Mouse (Mus musculus) forebrain, embryonic 11.5 days (tissue): Measurements from ENCODE around the gene Ccdc62. TPM values are rescaled to one million over a fixed set of nuclear protein-coding genes. Genes with fewer than 3 reads are reported as not detected.

Source experiments
- microRNA-seq: library from miRNA; unstranded; fragments of <30 nt; microRNA quantifications from one replicate; pipeline ENCODE4, GENCODE M21; 2016; ENCODE audit not compliant: insufficient number of aligned reads
- polyA plus RNA-seq: library from polyadenylated mRNA; unstranded; fragments of >200 nt; fragmentation: Nextera tagmentation; extraction: Ambion mirVana; gene quantifications from 2 replicates; pipeline ENCODE4 v1.2.1, GENCODE M21; 2014

Ccdc62 gene
- polyA plus RNA-seq, 1 experiment from 2014 or later: 3.9 TPM

Small RNAs within 50 kb of the gene (microRNA-seq; reads per million reads assigned to microRNA genes)
- gene Mir7032: not detected

Other genes with a start within 250 kb of the Ccdc62 start
- 55.1 and 57.7 TPM in 2 replicates for gene Clip1, start 246.1 kb upstream of the Ccdc62 start, polyA plus RNA-seq
- gene Zcchc8, start 209.6 kb upstream of the Ccdc62 start, polyA plus RNA-seq: 106 and 109 TPM in 2 replicates
- 140 and 178 TPM in 2 replicates for gene Rsrc2, start 181.3 kb upstream of the Ccdc62 start, polyA plus RNA-seq
- 53.8 and 65.0 TPM in 2 replicates for gene Kntc1, start 181.0 kb upstream of the Ccdc62 start, polyA plus RNA-seq
- gene Hcar2, start 65.2 kb upstream of the Ccdc62 start, polyA plus RNA-seq: not detected in 2 replicates
- 0.05 and 0.21 TPM in 2 replicates for gene Hcar1, start 50.7 kb upstream of the Ccdc62 start, polyA plus RNA-seq
- 151 and 166 TPM in 2 replicates for gene Denr, start 23.5 kb upstream of the Ccdc62 start, polyA plus RNA-seq
- 1.3 and 1.6 TPM in 2 replicates for gene Gm43518, start 3.3 kb upstream of the Ccdc62 start, polyA plus RNA-seq
- gene Hip1r, start 42.9 kb downstream of the Ccdc62 start, polyA plus RNA-seq: 7.3 and 8.6 TPM in 2 replicates
- 60.2 and 61.4 TPM in 2 replicates for gene Vps37b, start 101.6 kb downstream of the Ccdc62 start, polyA plus RNA-seq
- 1.6 and 1.7 TPM in 2 replicates for gene Abcb9, start 165.1 kb downstream of the Ccdc62 start, polyA plus RNA-seq
- gene Ogfod2, start 181.6 kb downstream of the Ccdc62 start, polyA plus RNA-seq: 14.5 and 15.8 TPM in 2 replicates
- 108 and 110 TPM in 2 replicates for gene Arl6ip4, start 185.4 kb downstream of the Ccdc62 start, polyA plus RNA-seq